Mouse (Mus musculus): Measurements from ENCODE around the gene Ttbk2.

Ttbk2 gene

DNA sequence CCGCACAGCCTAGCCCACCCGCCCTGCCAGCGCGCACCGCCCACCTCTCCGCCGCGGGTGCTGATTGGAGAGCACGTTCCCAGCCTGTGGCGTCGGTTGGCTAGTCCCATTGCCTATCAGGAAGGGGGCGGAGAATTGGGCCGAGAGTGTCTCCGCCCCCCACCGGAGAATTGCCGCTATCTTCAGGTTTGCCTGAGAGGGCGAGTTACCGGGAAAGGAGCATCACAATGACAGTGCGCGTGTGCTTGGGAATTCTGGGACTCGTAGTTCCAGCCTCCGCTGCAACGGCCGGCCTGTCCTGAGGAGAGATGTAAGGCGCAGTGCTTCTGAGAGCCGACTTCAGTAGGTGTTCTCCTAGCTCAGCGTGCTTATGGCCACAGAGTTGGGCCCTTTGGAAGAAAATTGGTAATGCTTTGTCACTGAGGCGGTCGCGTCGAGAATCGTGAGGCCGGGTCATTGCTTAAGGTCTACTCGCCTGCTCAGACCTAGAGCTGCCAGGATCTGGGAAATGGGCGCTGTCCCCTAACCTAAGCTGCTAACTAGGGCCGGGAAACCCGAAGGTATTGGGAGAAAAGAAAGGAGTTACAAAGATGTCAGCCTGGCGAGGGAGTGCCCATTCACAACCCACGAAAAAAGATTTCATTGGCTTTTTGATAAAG is at the start of gene Ttbk2:
Gene Ttbk2 (minus strand): TSS at position 181 of the 659 bp plus-strand sequence.
- peak; percentile 96 to 97 for DNase-seq (ENCODE audit: low spot score in 2 of 2)

DNA sequence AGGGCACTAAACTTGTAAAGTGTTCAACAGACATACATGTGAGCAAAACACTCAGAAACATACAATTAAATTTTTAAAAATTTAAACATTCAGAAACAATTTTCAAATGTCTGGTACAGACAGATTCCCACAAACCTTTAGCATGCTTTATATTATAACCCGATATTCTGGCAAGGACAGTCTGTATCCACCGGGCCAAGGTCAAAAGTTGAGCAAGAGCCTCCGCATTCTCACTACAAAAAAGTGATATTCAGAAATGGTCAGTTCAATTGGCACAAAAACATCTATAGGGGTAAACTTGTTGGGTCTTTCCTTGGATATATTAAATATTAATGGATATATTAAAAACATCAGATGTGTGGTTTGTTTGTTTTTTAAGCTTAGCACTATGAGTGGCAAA is 46.0 kb upstream of the Ttbk2 start:
- DNase-seq (ENCODE audit: low spot score in 2 of 2), result no peak

DNA sequence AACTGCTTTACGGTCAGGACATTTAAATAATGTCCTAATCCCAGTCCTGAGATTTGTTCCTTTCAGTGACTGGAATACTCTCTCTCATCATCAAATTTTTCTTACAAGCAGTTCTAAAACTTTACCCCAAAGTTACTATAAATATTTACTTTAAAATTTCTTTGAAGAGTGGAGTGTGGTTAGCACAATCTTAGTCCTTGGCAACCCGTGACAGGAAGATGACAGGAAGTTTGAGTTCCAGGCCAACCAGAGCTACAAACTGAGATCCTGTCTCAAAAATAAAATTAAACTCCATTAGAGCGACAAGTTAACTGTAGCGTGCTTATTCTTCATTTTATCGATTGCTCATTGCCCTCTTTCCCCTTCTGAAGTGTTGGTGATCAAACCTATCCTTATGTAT is 37.2 kb upstream of the Ttbk2 start:
- DNase-seq (ENCODE audit: low spot score in 2 of 2), result no peak

DNA sequence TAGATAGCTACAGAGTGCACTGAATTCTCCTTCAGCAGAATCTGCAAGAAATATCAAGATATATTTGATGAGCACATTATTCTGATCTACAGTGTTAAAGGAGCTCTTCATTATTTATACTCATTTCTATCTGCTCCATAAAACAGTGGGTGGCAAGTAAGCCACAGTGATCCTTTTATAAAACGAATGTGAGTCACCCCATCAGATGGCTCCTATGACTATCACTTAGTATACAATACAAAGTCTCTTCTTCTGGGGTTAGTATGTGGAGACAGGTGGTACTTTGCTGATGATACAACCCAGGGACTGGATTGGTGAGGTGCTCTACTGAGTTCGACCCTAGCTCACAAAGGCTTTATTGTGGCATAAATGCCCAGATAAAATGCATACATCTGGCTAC is 22.8 kb upstream of the Ttbk2 start:
- DNase-seq (ENCODE audit: low spot score in 2 of 2), result no peak

DNA sequence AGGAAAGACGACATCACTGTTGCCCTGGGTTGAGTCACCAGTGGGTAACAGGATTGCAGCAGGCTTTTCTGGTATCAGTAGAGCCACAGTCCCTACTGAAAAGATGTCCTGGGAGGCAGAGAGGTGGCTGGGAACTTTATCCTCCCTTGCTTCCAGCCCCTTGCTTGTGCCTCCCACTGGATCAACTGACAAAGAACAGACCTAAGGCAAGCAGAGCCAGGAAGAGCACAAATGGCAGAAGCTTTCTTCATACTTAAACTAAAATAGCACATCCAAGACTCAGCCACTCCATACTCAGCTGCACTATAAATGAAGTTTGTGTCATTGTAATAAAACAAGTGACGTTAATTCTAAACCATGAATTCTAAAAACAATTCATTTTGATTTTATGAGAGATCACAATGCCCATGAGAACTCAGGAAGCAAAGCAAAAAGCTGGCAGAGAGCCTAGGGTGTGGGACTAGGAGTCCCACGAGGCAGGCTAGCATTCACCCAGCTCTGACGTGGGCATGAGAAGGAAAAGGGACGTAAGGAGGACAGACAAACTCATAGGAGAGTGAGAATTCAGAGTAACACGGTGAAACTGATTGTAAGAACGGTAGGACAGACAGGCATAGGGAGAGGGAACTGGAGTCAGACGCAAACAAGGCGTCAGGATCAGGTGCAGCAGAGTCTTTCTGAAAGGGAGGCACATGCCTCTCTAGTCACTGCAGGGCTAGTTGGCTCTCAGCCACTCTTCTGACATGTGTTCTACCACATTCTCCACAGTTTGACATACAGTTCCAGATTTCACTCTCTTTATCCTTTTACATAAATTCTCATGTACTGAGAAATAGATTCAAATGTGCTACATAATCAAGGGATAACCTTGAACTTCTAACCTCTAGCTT is 21.3 kb upstream of the Ttbk2 start:
- DNase-seq (ENCODE audit: low spot score in 2 of 2), result no peak

DNA sequence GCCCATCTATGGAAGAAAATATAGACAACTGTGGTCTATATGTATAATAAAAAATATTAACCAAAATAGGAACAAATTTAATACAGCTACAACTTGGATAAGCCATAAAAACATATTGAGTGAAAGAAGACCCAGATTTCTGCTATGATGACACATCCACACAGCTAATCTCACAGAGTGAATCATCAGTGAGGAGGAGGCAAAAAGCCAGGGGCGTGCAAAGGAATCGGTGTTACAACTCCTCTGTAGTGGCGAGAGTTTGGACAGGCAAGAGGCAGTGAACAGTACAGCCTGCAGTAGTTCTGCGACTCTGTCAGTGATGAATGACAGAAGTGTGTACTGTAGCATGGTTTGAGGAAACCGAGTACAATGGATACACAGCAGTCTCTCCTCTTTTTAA is 16.9 kb upstream of the Ttbk2 start:
- no peak for DNase-seq (ENCODE audit: low spot score in 2 of 2)

DNA sequence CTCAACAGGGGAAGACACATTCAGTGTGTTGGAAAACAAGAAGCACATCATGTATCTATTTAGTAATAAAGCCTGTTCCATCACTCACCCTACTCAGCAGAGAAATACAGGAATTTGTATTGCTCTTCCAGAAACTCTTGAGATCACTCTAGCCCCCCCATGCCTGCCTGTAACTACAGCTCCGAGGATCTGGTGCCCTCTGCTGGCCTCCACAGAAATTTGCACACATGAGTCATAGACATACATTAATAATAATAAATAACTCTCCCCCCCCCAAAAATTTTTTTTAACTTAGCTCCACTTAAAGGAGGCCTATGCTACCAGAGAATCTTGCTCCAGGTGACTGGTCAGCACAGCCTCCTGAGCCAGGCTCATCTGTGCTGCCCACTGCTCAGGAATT is 16.2 kb upstream of the Ttbk2 start:
- DNase-seq (ENCODE audit: low spot score in 2 of 2), result peak in 1 of 2 experiments; percentile 41

DNA sequence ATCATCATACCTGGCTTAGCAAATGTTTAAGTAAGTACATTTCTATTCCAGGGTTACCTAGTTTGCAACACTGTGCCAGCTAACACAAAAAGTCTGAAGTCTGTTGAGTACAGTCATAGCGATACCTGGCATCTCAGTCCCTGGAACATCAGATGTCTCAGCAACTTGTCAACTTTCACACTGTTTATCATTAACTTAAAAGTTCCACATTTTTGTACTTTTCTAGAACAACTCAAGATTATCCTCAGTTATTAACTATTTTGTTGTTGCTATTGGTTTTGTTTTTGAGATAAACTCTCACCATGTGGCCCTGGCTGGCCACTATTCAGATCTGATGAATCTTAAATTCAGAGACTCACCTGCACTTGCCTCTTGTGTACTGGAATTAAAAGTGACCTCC is 13.0 kb upstream of the Ttbk2 start:
- DNase-seq (ENCODE audit: low spot score in 2 of 2), result no peak

DNA sequence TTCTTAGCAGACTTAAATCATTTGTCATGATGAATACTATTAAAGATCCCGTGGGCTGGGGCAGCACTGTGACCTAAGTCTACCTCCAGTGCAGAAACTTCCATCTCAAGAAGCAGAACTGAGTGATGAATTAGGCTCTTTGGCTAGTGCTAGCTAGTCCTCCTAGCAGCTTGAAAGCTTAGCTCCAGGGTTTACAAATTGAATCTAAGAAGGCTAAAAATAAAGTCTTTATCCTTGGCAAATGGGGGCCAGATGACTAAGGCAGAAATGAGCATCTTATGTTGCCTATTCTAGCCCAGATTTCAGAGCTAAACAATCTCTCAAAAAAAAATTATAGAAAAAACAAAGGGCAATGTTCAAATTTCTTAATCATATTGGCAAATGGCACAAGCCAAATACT is 10.3 kb upstream of the Ttbk2 start:
- DNase-seq (ENCODE audit: low spot score in 2 of 2), result no peak

DNA sequence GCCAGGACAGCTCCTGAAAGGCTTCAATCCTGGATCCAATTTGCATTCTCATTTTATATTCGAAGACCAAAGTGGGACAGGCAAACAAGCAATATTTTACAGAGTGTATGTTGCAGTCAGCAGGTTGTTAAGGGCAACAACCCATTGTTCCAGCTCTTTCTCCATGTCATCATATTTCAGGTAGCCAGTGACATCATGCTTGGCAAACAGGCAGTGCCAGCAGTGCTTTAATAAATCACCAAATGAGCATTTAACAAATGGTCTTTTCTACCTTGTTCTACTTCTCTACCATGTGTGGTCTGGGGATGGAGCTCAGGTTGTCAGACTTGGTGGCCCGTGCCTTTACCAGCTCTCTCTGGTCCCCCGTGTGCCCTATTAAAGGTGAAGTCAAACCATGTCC is 7.7 kb upstream of the Ttbk2 start:
- DNase-seq (ENCODE audit: low spot score in 2 of 2), result no peak

DNA sequence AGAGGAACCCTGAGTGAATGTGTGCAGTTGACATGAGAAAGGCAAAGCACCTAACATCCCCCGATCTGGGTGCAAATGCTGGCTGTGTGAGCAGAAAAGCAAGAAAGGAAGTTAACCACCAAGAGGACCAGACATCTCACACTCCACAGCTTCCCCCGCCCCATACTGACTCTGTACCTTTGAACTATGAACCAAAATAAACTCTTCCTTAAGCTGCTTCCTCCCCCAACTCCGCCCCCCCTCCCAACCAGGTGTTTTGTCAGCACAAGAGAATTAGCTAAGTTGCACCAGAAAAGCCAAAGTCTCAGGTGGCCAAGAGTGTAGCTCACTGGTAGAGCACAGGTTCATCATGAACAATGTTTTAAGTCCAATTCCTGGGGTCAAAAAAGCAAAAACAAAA is 2.7 kb upstream of the Ttbk2 start:
- no peak for DNase-seq (ENCODE audit: low spot score in 2 of 2)

DNA sequence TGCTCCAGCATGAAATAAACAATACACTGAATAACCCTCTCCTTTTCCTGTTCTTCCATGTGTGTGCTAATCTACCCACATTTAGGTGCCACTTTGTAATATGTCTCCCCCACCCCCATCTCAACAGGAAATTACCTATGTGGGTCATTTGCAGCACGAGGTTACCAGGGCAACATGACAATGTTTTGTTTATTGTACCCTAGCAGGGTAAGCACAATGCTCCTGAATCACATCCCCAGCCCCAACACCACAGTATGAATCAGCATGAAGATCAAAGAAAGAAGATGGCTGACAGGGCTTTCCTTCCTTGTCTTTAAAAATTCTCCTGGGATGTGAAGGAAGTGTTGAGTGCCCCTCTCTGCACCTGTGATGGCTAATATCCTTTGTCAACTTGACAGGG is 2.2 kb upstream of the Ttbk2 start:
- DNase-seq (ENCODE audit: low spot score in 2 of 2), result no peak

DNA sequence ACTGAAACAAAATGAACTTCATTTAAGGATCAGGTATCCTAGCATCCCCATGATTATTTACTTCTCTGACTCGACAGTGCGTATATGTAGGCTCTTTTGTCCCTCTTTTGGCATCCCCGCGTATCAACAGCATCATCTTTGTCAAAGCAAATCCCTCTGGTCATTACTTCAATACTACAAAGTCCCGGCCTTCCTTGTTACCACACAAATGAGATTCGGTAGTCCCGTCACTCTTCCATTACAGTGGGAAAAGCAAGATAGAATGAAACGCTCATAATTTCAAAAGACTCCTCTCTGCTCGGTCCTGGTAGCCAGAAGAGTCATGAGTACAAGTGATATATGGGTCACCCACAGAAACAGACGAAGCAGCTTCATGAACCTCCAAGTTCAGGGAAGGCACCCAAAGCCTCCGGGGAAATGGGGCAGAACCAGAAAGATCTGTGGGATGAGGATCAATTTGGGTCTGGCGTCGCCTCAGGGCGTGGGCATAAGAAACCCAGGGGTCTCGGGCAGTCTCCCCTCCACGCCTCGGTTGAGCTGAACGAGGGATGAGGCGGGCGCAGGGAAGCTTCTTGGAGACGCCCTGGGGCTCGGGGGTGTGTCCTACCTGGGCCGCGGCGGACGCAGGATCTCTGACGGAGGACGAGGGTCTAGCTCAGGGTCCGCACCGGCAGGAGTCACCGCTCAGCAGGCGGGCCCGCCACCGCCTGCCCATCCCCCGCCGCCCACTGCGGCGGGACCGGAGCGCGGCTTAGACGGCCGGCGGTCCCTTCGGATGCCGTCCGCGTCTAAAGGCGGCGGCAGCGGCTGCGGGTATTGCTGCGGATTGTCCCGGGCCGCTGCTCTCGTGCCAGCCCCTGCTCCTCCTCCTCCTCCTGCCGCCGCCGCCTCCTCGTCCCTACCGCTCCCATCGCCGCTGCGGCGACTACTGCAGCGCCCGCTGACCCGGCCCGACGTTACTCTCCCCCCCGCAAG is 668 bp downstream of the Ttbk2 start, which contains the start of gene Cdan1:
Gene Cdan1 (minus strand): TSS at position 680 of the 975 bp plus-strand sequence.
- peak; percentile 40 to 47 for DNase-seq (ENCODE audit: low spot score in 2 of 2)

DNA sequence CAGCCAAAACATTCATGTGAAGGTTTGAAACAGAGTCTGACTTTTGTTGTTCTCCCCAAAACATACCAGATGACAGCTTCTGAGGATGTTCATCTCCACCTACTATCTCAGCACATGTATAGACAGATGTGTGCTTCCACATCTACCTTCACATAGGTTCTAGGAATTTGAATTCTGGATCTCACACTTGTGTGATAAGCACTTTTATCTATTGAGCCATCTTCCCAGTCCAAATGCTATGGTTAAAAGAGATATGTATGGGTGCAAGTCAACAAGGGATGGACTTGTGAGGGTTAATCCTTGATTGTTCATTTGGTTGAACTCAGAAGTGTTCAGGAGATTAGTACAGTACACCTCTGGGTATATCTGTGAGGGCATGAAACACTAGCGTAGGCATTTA is 5.1 kb downstream of the Ttbk2 start:
- no peak for DNase-seq (ENCODE audit: low spot score in 2 of 2)

DNA sequence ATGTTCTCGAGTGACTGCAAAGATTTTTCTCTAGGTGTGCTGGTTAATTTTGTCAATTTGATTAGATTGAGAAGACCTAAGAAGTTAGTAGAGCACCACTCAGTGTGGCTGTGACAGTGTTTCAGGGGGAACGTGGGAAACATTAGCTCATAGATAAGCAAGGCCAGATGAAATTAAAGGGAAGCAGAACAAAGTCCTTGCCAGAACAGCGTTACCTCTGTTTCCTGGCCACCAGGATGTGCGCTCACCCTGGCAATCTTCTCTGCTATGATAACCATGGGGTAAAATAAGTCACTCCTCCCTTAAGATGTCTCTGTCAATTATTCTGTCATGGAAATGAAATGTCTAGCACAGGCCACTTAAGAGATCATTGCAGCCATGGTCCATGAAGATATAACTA is 6.4 kb downstream of the Ttbk2 start:
- DNase-seq (ENCODE audit: low spot score in 2 of 2), result no peak

DNA sequence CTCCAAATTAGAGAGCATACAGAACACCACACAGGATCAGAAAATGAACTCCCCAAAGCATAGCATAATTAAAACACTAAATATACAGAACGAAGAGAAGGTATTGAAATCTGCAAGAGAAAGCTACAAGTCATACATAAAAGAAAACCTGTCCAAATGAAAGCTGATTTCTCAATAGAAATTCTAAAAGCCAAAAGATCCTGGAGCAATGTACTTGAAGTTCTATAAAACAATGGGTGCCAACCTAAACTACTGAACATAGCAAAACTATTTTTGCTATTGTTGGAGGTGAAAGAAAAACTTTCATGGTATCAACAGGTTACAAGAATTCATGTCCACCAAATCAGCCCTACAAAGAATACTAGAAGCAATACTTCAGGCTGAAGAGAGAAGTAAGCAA is 9.2 kb downstream of the Ttbk2 start:
- no peak for DNase-seq (ENCODE audit: low spot score in 2 of 2)

DNA sequence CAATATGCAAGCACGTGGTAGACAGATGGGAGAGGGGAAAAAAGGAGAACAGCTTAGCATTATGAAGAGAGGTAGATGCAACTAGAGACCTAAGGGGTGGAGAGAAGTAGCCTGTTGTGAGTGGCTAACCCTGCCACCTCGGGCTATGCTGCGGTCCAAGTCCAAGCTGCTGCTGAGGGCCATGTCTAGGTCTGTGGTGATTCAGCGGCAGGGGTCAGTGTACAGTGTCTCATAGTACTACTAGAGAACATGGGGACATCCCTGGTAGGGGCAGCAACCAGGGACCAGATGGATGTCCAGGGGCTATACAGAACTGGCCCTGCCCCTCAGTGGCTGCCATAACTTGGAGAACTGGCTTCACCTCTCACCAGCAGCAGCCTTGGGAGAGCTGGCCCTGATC is 15.2 kb downstream of the Ttbk2 start:
- no peak for DNase-seq (ENCODE audit: low spot score in 2 of 2)

DNA sequence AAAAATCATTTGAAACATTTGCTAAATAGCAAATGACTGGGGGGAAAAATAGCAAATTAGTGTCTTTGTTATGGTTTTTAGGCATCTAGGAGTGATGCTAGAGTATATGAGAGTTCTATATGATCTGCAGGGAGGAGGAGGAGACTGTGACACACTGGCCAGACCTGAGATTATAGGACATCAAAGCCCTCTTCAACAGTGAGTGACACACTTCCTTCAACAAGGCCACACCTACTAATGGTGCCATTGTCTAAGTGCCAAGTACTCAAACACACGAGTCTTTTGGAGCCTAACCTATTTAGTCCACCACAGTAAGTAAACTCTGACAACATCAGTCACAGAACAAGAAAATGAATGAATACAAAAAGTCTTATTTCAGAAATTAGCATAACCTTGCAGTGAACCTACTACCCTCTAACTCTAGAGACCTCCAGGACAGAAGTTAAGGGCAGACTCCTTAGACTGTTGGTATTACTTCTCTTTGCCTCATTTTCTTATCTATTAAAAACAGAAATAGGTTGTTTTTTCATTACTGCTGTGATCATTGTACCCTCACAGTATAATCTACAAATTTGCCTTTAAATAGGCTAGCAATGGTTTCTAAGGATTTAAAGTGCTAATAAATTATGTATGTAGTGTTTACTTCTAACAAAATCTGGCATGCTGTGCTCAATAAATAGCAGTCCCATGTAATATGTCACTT is 23.3 kb downstream of the Ttbk2 start:
- DNase-seq (ENCODE audit: low spot score in 2 of 2), result no peak

DNA sequence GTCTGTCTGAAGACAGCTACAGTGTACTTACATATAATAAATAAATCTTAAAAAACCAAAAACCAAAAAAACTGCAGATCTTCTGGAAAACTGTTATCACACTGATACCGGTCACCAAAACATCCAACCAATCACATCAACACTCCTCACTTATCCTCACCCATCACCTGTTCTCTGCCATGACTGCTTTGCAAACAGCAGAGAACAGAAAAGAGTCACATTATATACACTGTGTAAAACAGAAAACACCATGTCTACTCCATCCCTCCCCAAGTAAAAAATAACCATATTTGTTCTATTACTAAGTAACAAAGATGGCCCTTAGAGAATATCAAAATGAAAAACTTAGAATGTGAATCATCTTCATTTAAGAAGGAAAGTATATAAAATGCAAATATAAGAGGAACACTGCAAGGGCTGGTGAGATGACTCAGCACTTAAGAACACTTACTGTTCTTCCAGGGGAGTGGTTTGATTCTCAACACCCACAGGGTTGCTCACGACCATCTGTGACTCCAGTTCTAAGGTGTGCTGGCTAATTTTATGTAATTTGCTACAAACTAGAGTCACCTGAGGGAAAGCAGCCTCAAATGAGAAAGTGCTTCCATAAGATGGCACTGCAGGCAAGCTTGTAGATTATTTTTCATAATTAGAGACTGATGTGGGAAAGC is 80.0 kb downstream of the Ttbk2 start:
- no peak for DNase-seq (ENCODE audit: low spot score in 2 of 2)

DNA sequence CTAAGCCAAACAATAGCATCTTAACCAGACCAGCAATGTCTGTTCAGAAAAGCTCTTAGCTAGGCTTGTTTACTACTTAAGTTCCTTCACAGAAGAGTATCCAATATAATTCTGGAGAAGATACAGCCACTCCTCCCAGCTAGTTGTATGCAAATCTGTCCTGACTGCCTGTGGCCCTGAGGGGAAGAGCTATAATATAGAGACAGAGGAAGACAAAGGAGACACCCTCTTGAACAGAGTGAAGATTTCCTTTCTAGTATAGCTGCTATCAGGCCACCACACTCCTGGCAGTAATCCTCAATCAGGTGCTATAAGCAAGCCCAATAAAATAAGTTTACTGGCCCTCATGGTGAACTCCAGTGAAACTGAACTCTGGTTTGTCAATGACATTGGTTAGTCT is 88.5 kb downstream of the Ttbk2 start:
- no peak for DNase-seq (ENCODE audit: low spot score in 2 of 2)

DNA sequence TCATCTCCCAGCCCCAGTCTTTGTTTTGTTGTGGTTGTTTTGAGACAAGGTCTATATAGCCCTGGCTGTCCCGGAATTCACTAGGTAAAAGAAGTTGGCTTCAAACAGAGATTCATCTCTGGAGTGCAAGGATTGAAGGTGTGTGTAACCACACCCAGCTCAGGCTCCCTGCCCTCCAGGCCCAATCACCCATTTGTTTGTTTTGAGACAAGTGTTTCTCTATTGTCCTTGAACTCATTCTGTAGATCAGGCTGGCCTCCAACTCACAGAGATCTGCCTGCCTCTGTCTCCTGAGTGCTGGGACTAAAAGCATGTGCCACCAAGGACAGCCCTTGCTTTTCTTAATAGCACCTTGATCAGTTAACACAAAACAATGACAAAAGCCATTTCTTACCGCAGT is 102.4 kb downstream of the Ttbk2 start:
- no peak for DNase-seq (ENCODE audit: low spot score in 2 of 2)

All from spleen, postnatal 14 days (tissue).